Mouse (Mus musculus) myocyte (in vitro differentiated cells): ENCODE data around the gene 9430015G10Rik.

ENCODE experiments used
- E2F4 ChIP-seq: IDR thresholded peaks from one replicate; pipeline ENCODE4 v1.6.1; 2011; ENCODE audit warnings: mild to moderate bottlenecking, control low read depth, moderate library complexity; ENCODE audit not compliant: insufficient read depth
- POLR2A ChIP-seq: IDR thresholded peaks from one replicate; pipeline ENCODE4 v1.6.1; 2011; ENCODE audit warnings: low read depth, mild to moderate bottlenecking, control low read depth, moderate library complexity; ENCODE audit not compliant: insufficient read length
- POLR2AphosphoS2 ChIP-seq: IDR thresholded peaks from one replicate; pipeline ENCODE4 v1.6.1; 2011; ENCODE audit warnings: low read depth, control low read depth; ENCODE audit not compliant: insufficient read length
- TCF12 ChIP-seq: IDR thresholded peaks from one replicate; pipeline ENCODE4 v1.6.1; 2011; ENCODE audit warnings: mild to moderate bottlenecking, control low read depth; ENCODE audit not compliant: poor library complexity, insufficient read depth, severe bottlenecking

GRCm38 (mm10) chr4:156136285-156137100, 26.7 kb downstream of the 9430015G10Rik start:
- TF ChIP-seq POLR2AphosphoS2, result no peak
- TF ChIP-seq POLR2A, result no peak
- no peak for TF ChIP-seq TCF12
- TF ChIP-seq E2F4, result no peak
